Mouse (Mus musculus): Measurements from ENCODE around the gene Kremen2. TPM values are rescaled to one million over a fixed set of nuclear protein-coding genes. Genes with fewer than 3 reads are reported as not detected.

Gene Kremen2
- polyA plus RNA-seq, 1 experiment from 2014 or later: 0.25 TPM

DNA sequence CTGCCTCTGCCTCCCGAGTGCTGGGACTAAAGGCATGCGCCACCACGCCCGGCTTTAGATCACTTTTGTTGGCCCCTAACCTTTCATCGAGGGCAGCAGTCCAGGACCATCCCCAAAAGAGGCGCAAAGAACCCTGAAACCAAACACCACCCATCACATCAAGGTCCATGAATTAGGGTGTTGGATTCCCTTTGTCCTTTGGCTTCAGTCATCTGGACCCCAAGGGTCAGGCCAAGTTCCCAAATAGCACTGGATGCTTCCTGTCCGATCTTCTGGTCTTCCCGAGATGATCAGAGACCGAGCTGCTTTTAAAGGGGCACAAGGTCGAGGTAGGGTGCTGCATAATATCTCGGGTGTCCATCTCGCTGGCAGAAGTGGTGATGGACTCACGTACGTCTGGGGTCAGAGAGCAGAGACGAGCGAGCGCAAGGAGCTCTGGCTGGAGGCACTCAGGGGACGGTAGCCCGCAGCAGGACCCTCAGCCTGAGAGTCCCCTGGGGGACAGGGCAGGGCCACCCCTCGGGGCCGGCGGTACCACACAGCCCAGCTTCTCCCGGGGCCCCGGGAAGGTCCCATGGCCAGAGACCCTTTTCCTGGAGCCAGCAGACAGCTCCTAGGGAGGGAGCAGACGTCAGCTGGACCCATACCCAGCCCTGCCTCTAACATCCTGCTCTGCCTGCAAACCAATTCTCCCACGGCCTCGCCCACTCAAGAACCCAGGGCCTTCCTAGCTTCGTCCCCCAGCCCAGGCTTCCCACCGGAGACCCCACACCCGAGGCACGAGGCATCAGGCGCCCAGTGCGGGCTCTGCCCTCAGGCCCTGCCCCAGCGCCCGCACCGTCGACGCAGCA lies 4.0 kb downstream of the Kremen2 start:
- Histone ChIP-seq H3K27ac (ENCODE audit: low read depth, low read length) (no peak overlapping the region), H3K36me3 (ENCODE audit: control insufficient read depth, insufficient read depth, low read length) (peaks cover 14% of the 10 kb centered on the region), H3K4me1 (ENCODE audit: control insufficient read depth, insufficient read depth, low read length) (peaks cover 23% of the 10 kb centered on the region; the same call in 1 of the 2 replicates), H3K27me3 (replicated peaks; ENCODE audit: control insufficient read depth, insufficient read depth, low read length) (peaks cover 55% of the 10 kb centered on the region), H3K4me3 (ENCODE audit: low read depth, low read length) (no peak overlapping the region), H3K9me3 (replicated peaks; ENCODE audit: control insufficient read depth, low read length) (no peaks in the 10 kb centered on the region), H3K4me2 (ENCODE audit: low read length) (no peak overlapping the region), H3K9ac (ENCODE audit: low read length) (no peak overlapping the region)
- ATAC-seq (no peak), DNase-seq (ENCODE audit: low spot score) (no peak)
- 56% methylated on average over 37 of the region's 38 CpGs for WGBS

DNA sequence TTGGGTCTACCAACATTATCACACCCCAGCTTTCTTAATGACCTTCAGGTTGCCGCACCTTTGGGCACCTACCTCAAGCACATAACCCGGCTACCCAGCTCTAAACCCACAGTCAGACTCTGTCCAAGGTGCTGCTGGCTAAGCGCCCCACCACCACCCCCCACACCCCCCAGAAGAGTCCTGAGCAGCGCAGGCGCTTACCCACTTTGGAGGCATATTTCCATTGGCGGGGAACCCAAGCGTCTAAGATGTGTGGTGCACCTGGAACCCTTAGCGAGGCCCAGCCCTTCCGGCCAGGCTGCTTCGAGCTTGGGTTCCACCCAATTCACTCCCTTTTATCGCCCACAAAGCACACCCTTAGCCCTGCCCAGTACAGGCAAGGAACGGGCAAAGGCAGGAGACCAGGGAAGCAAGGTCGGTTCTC lies 5.0 kb downstream of the Kremen2 start, which contains the start of gene Paqr4:
TSS of gene Paqr4 (minus strand) at position 270 of the 424 bp plus-strand sequence.
- peaks cover 47% of the 10 kb centered on the region for H3K27me3 ChIP-seq (replicated peaks; ENCODE audit: control insufficient read depth, insufficient read depth, low read length)
- peak within 1 kb of the TSS; percentile 63 for H3K27ac ChIP-seq (ENCODE audit: low read depth, low read length)
- WGBS: 7% methylated on average over 13 of the region's 13 CpGs
- H3K9ac ChIP-seq (ENCODE audit: low read length): peak within 1 kb of the TSS; percentile 85
- ATAC-seq (peak; percentile 23; the same call in 1 of the 2 replicates), DNase-seq (ENCODE audit: low spot score) (no peak)
- peak within 1 kb of the TSS; percentile 98 for H3K4me2 ChIP-seq (ENCODE audit: low read length)
- H3K4me1 ChIP-seq (ENCODE audit: control insufficient read depth, insufficient read depth, low read length): peaks cover 19% of the 10 kb centered on the region; the same call in 1 of the 2 replicates
- H3K36me3 ChIP-seq (ENCODE audit: control insufficient read depth, insufficient read depth, low read length): peaks cover 23% of the 10 kb centered on the region
- peak within 1 kb of the TSS; percentile 50 for H3K4me3 ChIP-seq (ENCODE audit: low read depth, low read length)
- H3K9me3 ChIP-seq (replicated peaks; ENCODE audit: control insufficient read depth, low read length): no peaks in the 10 kb centered on the region

DNA sequence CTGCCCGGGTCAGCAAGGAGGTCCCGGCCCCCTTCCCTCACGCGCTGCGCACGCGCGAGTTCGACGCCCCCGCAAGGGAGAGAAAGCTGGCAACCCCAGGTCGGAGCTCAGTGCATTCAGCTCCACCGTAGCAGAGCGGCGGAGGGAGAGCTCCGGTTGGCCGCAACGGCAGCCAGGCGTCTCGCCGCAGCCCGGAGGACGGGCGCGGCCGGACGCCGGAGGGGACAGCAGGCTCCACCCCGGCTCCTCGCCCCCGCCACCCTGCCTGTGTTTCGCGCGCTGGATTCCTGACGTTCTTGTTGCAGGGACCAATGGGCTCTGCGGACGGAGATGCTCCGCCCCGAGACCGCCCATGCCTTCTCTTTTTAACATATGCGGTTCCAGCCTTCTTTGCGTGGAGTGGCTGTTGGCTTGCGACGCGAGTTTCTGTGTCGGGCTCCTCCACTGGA lies 5.5 kb downstream of the Kremen2 start:
- peak overlapping the region; percentile 85 for H3K9ac ChIP-seq (ENCODE audit: low read length)
- under 1% methylated on average over 45 of the region's 46 CpGs for WGBS
- H3K4me3 ChIP-seq (ENCODE audit: low read depth, low read length): peak overlapping the region; percentile 50
- H3K27ac ChIP-seq (ENCODE audit: low read depth, low read length): peak overlapping the region; percentile 63
- peak overlapping the region; percentile 98 for H3K4me2 ChIP-seq (ENCODE audit: low read length)
- DNase-seq (ENCODE audit: low spot score): peak; percentile 93
- peak; percentile 91 for ATAC-seq
- peaks cover 44% of the 10 kb centered on the region for H3K27me3 ChIP-seq (replicated peaks; ENCODE audit: control insufficient read depth, insufficient read depth, low read length)
- H3K36me3 ChIP-seq (ENCODE audit: control insufficient read depth, insufficient read depth, low read length): peaks cover 27% of the 10 kb centered on the region
- H3K4me1 ChIP-seq (ENCODE audit: control insufficient read depth, insufficient read depth, low read length): peaks cover 17% of the 10 kb centered on the region; the same call in 1 of the 2 replicates
- H3K9me3 ChIP-seq (replicated peaks; ENCODE audit: control insufficient read depth, low read length): no peaks in the 10 kb centered on the region

DNA sequence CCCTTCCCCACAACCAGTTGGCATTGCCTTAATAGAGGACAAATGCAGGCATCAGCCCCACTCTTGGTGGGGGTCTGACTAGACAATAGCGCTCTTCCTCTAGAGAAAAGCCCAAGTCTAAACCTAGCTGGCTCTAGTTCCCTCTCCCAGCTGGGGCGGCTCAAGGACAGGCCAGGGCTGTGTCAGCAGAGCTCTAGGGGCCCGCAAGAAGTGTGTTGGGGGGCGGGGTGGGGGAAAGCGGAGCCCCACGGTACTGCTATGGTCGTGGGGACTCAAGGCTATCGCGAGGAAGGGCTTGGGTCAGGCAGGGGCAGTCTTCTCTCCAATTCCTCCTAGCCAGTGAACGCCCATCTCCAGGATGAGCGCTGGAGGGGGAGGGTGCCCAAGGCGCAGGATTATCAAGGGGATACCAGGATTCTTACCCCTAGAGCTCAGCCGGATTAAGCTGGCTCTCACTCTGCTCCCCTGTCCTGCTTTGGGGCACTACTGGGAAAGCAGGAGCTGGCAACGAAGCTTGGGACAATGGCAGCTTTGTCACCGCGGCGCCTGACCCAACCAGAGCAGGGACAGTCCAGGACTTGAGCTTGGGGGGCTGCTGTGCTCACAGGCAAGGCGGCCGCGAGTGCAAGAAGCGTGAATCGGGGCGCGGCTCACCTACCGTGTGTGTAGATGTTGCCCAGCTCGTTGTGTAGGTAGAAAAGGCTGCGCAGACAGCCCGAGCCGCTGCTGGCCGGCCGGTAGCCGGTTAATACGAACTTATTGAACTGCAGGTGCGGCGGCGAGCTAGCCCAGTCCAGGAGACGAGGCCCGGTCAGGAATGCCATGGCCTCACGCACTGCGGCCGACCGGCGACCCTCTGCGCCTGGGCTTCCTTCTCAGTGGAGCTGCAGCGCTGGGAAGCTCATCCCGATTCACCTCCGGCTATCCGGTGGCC lies 6.2 kb downstream of the Kremen2 start:
- peak; percentile 44 for DNase-seq (ENCODE audit: low spot score)
- ATAC-seq: peak; percentile 42
- peak overlapping the region; percentile 63 for H3K27ac ChIP-seq (ENCODE audit: low read depth, low read length)
- peak overlapping the region; percentile 98 for H3K4me2 ChIP-seq (ENCODE audit: low read length)
- H3K9ac ChIP-seq (ENCODE audit: low read length): peak overlapping the region; percentile 85
- peaks cover 28% of the 10 kb centered on the region for H3K36me3 ChIP-seq (ENCODE audit: control insufficient read depth, insufficient read depth, low read length)
- under 1% methylated on average over 48 of the region's 48 CpGs for WGBS
- peaks cover 37% of the 10 kb centered on the region for H3K27me3 ChIP-seq (replicated peaks; ENCODE audit: control insufficient read depth, insufficient read depth, low read length)
- H3K4me1 ChIP-seq (ENCODE audit: control insufficient read depth, insufficient read depth, low read length): peaks cover 17% of the 10 kb centered on the region; the same call in 1 of the 2 replicates
- H3K9me3 ChIP-seq (replicated peaks; ENCODE audit: control insufficient read depth, low read length): no peaks in the 10 kb centered on the region
- peak overlapping the region; percentile 50 for H3K4me3 ChIP-seq (ENCODE audit: low read depth, low read length)

DNA sequence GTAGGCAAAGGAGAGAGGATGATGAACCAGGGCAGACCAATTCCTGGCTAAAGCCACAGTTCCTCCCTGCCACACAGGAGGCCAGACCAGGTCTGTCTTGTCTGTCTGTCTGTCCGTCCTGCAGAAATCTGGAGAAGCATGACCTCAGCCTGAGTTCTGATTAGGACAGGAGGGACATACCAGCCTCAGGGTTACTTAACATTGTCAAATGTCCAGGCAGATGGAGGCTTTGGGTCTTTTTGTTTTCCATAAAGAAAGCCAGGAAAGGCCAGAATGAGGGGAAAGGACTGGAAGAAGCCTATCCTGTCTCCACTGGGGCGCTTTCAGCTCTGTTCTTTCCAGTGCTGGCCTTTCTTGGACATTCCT lies 6.8 kb downstream of the Kremen2 start:
- H3K4me2 ChIP-seq (ENCODE audit: low read length): peak overlapping the region; percentile 98
- no peak for ATAC-seq

DNA sequence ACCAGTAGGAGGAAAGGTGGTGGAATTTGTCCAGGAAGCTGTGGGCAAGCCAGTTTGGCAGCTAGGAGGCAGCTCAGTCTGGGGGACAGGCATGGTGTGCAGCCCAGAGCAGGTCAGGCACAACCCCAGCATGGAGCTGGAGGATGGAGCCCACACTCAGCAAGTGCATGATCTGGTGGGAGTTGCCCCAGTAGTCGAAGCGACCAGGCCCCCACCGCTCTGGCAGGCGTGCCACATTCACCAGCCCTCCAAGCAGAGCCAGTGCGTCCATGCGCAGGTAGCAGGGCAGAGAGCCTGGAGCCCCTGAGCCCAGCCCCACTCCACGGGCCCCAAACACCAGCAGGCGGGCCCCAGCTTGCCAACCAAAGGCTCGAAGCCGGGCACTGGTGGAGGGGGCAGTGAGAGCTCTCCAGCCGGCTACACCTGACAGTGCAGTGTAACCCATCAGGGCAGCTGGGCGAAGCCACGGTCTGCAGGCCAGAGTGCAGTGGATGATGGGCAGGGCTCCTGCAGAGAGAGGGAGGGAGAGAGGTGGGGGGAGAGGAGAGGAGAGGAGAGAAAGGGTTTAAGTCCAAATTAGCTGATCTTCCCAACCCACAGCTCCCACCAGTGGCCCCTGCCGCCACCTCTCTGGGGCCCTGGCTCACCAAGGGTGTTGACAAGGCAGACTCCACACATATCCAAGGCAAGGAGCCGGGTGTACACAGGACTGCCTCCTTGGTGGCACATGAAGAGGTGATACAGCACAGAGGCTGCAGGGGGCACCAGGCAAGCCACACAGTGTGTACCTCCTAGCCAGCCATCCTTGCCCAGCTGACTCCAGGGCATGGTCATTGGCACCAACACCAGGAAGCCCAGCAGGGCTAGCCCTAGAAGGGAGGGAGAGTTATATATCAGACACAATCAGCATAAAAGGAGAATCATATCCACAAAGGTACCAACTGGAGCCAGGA lies 7.9 kb downstream of the Kremen2 start:
- Histone ChIP-seq H3K9ac (ENCODE audit: low read length) (peak overlapping the region; percentile 5; the same call in 1 of the 2 replicates), H3K36me3 (ENCODE audit: control insufficient read depth, insufficient read depth, low read length) (peaks cover 28% of the 10 kb centered on the region), H3K27ac (ENCODE audit: low read depth, low read length) (no peak overlapping the region), H3K9me3 (replicated peaks; ENCODE audit: control insufficient read depth, low read length) (no peaks in the 10 kb centered on the region), H3K4me2 (ENCODE audit: low read length) (0 out of 2 replicates have a peak overlapping the region, but pooled peaks have one; percentile 7), H3K27me3 (replicated peaks; ENCODE audit: control insufficient read depth, insufficient read depth, low read length) (peaks cover 20% of the 10 kb centered on the region), H3K4me1 (ENCODE audit: control insufficient read depth, insufficient read depth, low read length) (peaks cover 17% of the 10 kb centered on the region; the same call in 1 of the 2 replicates), H3K4me3 (ENCODE audit: low read depth, low read length) (no peak overlapping the region)
- WGBS: 61% methylated on average over 15 of the region's 15 CpGs
- no peak for DNase-seq (ENCODE audit: low spot score)
- no peak for ATAC-seq

More for the DNA sequence above, 6.8 kb downstream of the Kremen2 start:
- no peak overlapping the region for H3K27ac ChIP-seq (ENCODE audit: low read depth, low read length)
- no peak for DNase-seq (ENCODE audit: low spot score)
- 30% methylated on average over 2 of the region's 2 CpGs for WGBS
- H3K4me3 ChIP-seq (ENCODE audit: low read depth, low read length): peak overlapping the region; percentile 50
- peaks cover 28% of the 10 kb centered on the region for H3K36me3 ChIP-seq (ENCODE audit: control insufficient read depth, insufficient read depth, low read length)
- peak overlapping the region; percentile 85 for H3K9ac ChIP-seq (ENCODE audit: low read length)
- H3K9me3 ChIP-seq (replicated peaks; ENCODE audit: control insufficient read depth, low read length): no peaks in the 10 kb centered on the region
- peaks cover 31% of the 10 kb centered on the region for H3K27me3 ChIP-seq (replicated peaks; ENCODE audit: control insufficient read depth, insufficient read depth, low read length)
- peaks cover 17% of the 10 kb centered on the region; the same call in 1 of the 2 replicates for H3K4me1 ChIP-seq (ENCODE audit: control insufficient read depth, insufficient read depth, low read length)

DNA sequence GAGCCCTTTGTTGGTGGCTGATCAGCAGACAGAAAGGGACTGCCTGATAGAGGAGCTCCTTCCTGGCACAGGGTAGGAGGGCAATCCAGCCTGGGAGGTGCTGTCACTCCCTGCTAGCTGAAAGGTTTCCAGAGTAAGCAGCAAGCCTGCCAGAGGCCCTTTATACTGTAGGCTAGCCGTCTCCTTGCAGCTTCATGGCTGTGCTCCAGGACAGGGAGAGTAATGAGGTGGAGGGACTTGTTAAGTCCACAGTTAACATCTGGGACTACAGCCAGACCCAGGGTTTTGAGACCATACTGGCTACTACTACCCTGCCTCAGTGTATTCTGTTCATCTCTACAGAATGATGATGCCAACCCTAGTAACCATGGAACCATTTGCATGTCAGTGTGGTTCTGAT lies 11.3 kb downstream of the Kremen2 start:
- DNase-seq (ENCODE audit: low spot score) (peak; percentile 41), ATAC-seq (no peak)
- H3K4me1 ChIP-seq (ENCODE audit: control insufficient read depth, insufficient read depth, low read length): peaks cover 9% of the 10 kb centered on the region; the same call in 1 of the 2 replicates
- H3K27ac ChIP-seq (ENCODE audit: low read depth, low read length): no peak overlapping the region
- no peaks in the 10 kb centered on the region for H3K27me3 ChIP-seq (replicated peaks; ENCODE audit: control insufficient read depth, insufficient read depth, low read length)
- WGBS: 55% methylated on average over 1 of the region's 1 CpGs
- H3K4me2 ChIP-seq (ENCODE audit: low read length): no peak overlapping the region
- H3K9ac ChIP-seq (ENCODE audit: low read length): peak overlapping the region; percentile 13; the same call in 1 of the 2 replicates
- no peak overlapping the region for H3K4me3 ChIP-seq (ENCODE audit: low read depth, low read length)
- H3K9me3 ChIP-seq (replicated peaks; ENCODE audit: control insufficient read depth, low read length): no peaks in the 10 kb centered on the region
- H3K36me3 ChIP-seq (ENCODE audit: control insufficient read depth, insufficient read depth, low read length): peaks cover 28% of the 10 kb centered on the region

Measured in forebrain, embryonic 14.5 days (tissue).